Mouse (Mus musculus) cortical plate, adult 2 months (tissue): ENCODE measurements around the gene Tecta. TPM values are rescaled to one million over a fixed set of nuclear protein-coding genes. Genes with fewer than 3 reads are reported as not detected.

Experiments used
- H3K27ac ChIP-seq: fragments of 200-500 bp; 2 replicates; pipeline ENCODE4 v1.5.1; 2012; ENCODE audit warnings: low read length, control low read depth, inconsistent platforms; ENCODE audit not compliant: insufficient read depth
- H3K4me1 ChIP-seq: fragments of 200-500 bp; 2 replicates; pipeline ENCODE4 v1.6.1; 2011; ENCODE audit warnings: low read length; ENCODE audit not compliant: control insufficient read depth, insufficient read depth
- H3K4me3 ChIP-seq: fragments of 200-500 bp; 2 replicates; pipeline ENCODE4 v1.5.1; 2011; ENCODE audit warnings: mild to moderate bottlenecking, low read length, control low read depth; ENCODE audit not compliant: insufficient read depth
- CTCF ChIP-seq: fragments of 200-500 bp; IDR thresholded peaks from 2 replicates; pipeline ENCODE4 v1.5.1; 2011; ENCODE audit warnings: mild to moderate bottlenecking, control low read depth, low read length; ENCODE audit not compliant: insufficient read depth; ENCODE audit errors: extremely low read depth
- POLR2A ChIP-seq: fragments of 200-500 bp; IDR thresholded peaks from 2 replicates; pipeline ENCODE4 v1.6.1; 2011; ENCODE audit warnings: mild to moderate bottlenecking, low read length, control low read depth; ENCODE audit not compliant: insufficient read depth; ENCODE audit errors: extremely low read depth
- polyA plus RNA-seq: library from polyadenylated mRNA; depleted of rRNA; stranded (reverse); fragments of >200 nt; gene quantifications from 2 replicates; pipeline ENCODE4 v1.2.3, GENCODE M21; 2012

Gene Tecta
- polyA plus RNA-seq, 1 experiment, result 0.27 TPM

- H3K4me1 ChIP-seq, result no peaks in the 10 kb centered on the region
- TF ChIP-seq CTCF (no peak), POLR2A (no peak)
- H3K27ac ChIP-seq, result no peak overlapping the region
- H3K4me3 ChIP-seq, result no peak overlapping the region
Observed at GRCm38 (mm10) chr9:42354871-42355270, 44.9 kb downstream of the Tecta start.

GRCm38 (mm10) chr9:42349791-42350190, 49.9 kb downstream of the Tecta start:
- Histone ChIP-seq H3K27ac (no peak overlapping the region), H3K4me3 (no peak overlapping the region), H3K4me1 (no peaks in the 10 kb centered on the region)
- TF ChIP-seq CTCF, result no peak

GRCm38 (mm10) chr9:42346297-42346696, 53.4 kb downstream of the Tecta start:
- H3K4me3 ChIP-seq, result no peak overlapping the region
- H3K27ac ChIP-seq, result no peak overlapping the region
- TF ChIP-seq POLR2A, result no peak
- no peak for TF ChIP-seq CTCF
- no peaks in the 10 kb centered on the region for H3K4me1 ChIP-seq

GRCm38 (mm10) chr9:42339151-42339550, 60.6 kb downstream of the Tecta start:
- H3K4me3 ChIP-seq, result no peak overlapping the region
- no peak overlapping the region for H3K27ac ChIP-seq
- no peaks in the 10 kb centered on the region for H3K4me1 ChIP-seq
- TF ChIP-seq CTCF, result no peak
- TF ChIP-seq POLR2A, result no peak

GRCm38 (mm10) chr9:42337026-42337425, 62.7 kb downstream of the Tecta start:
- no peak overlapping the region for H3K27ac ChIP-seq
- H3K4me1 ChIP-seq, result no peaks in the 10 kb centered on the region
- TF ChIP-seq POLR2A (no peak), CTCF (no peak)
- H3K4me3 ChIP-seq, result no peak overlapping the region

- Histone ChIP-seq H3K4me3 (no peak overlapping the region), H3K27ac (no peak overlapping the region), H3K4me1 (no peaks in the 10 kb centered on the region)
- TF ChIP-seq POLR2A (no peak), CTCF (no peak)
Observed at GRCm38 (mm10) chr9:42336575-42336974, 63.2 kb downstream of the Tecta start.

GRCm38 (mm10) chr9:42334885-42335284, 64.8 kb downstream of the Tecta start:
- Histone ChIP-seq H3K27ac (no peak overlapping the region), H3K4me1 (no peaks in the 10 kb centered on the region), H3K4me3 (no peak overlapping the region)
- TF ChIP-seq POLR2A, result no peak
- TF ChIP-seq CTCF, result no peak

GRCm38 (mm10) chr9:42332692-42333091, 67.0 kb downstream of the Tecta start:
- no peak for TF ChIP-seq CTCF
- TF ChIP-seq POLR2A, result no peak
- no peak overlapping the region for H3K27ac ChIP-seq

GRCm38 (mm10) chr9:42331341-42331740, 68.4 kb downstream of the Tecta start:
- H3K27ac ChIP-seq, result no peak overlapping the region
- TF ChIP-seq CTCF (no peak), POLR2A (no peak)
- H3K4me3 ChIP-seq, result no peak overlapping the region
- no peaks in the 10 kb centered on the region for H3K4me1 ChIP-seq

More at GRCm38 (mm10) chr9:42332692-42333091, 67.0 kb downstream of the Tecta start:
- Histone ChIP-seq H3K4me1 (no peaks in the 10 kb centered on the region), H3K4me3 (no peak overlapping the region)

GRCm38 (mm10) chr9:42329753-42330152, 70.0 kb downstream of the Tecta start:
- Histone ChIP-seq H3K4me3 (no peak overlapping the region), H3K27ac (no peak overlapping the region), H3K4me1 (no peaks in the 10 kb centered on the region)
- TF ChIP-seq POLR2A (no peak), CTCF (no peak)
